In the genomic region with DNA sequence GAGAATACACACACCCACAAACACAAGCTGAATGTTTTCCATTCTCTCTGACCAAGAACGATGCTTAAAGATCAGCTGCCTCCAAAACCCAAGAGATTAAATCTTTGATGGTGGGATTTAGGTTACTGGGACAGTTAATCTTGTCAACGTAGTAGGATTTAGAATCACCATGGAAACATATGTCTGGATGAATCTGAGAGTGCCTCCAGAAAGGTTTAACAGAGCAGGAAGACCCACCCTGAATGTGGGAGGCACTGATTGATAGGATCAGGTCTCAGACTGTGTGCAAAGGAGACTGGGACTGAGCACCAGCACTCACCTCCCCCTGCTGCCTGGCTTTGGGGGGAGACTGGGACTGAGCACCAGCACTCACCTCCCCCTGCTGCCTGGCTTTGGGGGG, we compare ENCODE assay signal across 21 mouse cellular contexts. TPM values are rescaled to one million over a fixed set of nuclear protein-coding genes. Genes with fewer than 3 reads are reported as not detected.
A peak's percentile ranks its signal among the peaks of the same experiment; 100 is the strongest.
DNase-seq lines count a peak whose midpoint lies in the region; ATAC-seq and TF ChIP-seq lines count a peak whose summit lies in the region.
"Had no signal": no experiment of that assay in that cellular context is flagged by ENCODE, and none has a peak within 500 bp of the region (broad histone marks: within the 10 kb centered on the region; RNA-seq: fewer than 3 reads in every experiment).

No protein-coding gene starts in this region.

- no peak for TF ChIP-seq RAD21 in CH12.LX (IDR thresholded peaks at IDR 0.05; ENCODE audit: low read depth, low read length)

- H3K79me2 ChIP-seq in CH12.LX (replicated peaks; ENCODE audit: control insufficient read depth, extremely low read depth, insufficient read depth, poor library complexity, severe bottlenecking) = no peaks in the 10 kb centered on the region

- no peak for TF ChIP-seq CTCF in CH12.LX (conservative IDR thresholded peaks at IDR 0.05 in 1 of 2, IDR thresholded peaks at IDR 0.05 in 1 of 2; ENCODE audit: low read depth in 2 of 2, low read length in 2 of 2)
- TF ChIP-seq CTCF in cerebellum, adult 2 months (IDR thresholded peaks at IDR 0.05; ENCODE audit: borderline replicate concordance, insufficient read depth, low read depth, low read length) = no peak

- WGBS in forebrain, embryonic 10.5 days = 45% methylated on average over 2 of the region's 2 CpGs
- WGBS in forebrain, embryonic 15.5 days = 25% methylated on average over 2 of the region's 2 CpGs
- 23% methylated on average over 2 of the region's 2 CpGs for WGBS in forebrain, embryonic 14.5 days
- 6% methylated on average over 2 of the region's 2 CpGs for WGBS in midbrain, embryonic 14.5 days
- 48% methylated on average over 2 of the region's 2 CpGs for WGBS in cerebellum, adult 2 months

- in situ Hi-C loops in CH12.LX (cut with MboI; ENCODE audit: low pct_ligation_motif_present, low pct_unique_long_range_greater_than_20kb, low sequenced_read_pairs) = no loop called here

- H3K4me2 ChIP-seq in forebrain, embryonic 15.5 days (replicated peaks) = no peak overlapping the region
- H3K4me2 ChIP-seq in CH12.LX (ENCODE audit: insufficient read depth, low read depth, poor library complexity, severe bottlenecking) = no peak overlapping the region
- H3K4me2 ChIP-seq in forebrain, embryonic 14.5 days (ENCODE audit: low read length) = no peak overlapping the region
- no peak overlapping the region for H3K4me2 ChIP-seq in midbrain, embryonic 14.5 days (ENCODE audit: low read length)
- H3K4me2 ChIP-seq: heart, embryonic 13.5 days had no signal

- no peak overlapping the region for H3K9ac ChIP-seq in forebrain, embryonic 15.5 days (replicated peaks)
- no peak overlapping the region for H3K9ac ChIP-seq in CH12.LX (ENCODE audit: insufficient read depth, low read depth)
- H3K9ac ChIP-seq in forebrain, embryonic 14.5 days (ENCODE audit: low read length) = no peak overlapping the region
- H3K9ac ChIP-seq in midbrain, embryonic 14.5 days (replicated peaks; ENCODE audit: low read length) = no peak overlapping the region
- H3K9ac ChIP-seq: heart, embryonic 13.5 days had no signal

- no peaks in the 10 kb centered on the region for H3K36me3 ChIP-seq in forebrain, embryonic 10.5 days (replicated peaks)
- H3K36me3 ChIP-seq in forebrain, embryonic 15.5 days = no peaks in the 10 kb centered on the region
- no peaks in the 10 kb centered on the region for H3K36me3 ChIP-seq in CH12.LX (replicated peaks in 1 of 2; ENCODE audit: control insufficient read depth in 1 of 2, insufficient read depth in 1 of 2, low read length in 1 of 2)
- H3K36me3 ChIP-seq in forebrain, embryonic 14.5 days (ENCODE audit: control insufficient read depth, insufficient read depth, low read length) = no peaks in the 10 kb centered on the region
- no peaks in the 10 kb centered on the region for H3K36me3 ChIP-seq in midbrain, embryonic 14.5 days (ENCODE audit: control insufficient read depth, insufficient read depth, low read length)
- H3K36me3 ChIP-seq: heart, embryonic 13.5 days had no signal

- H3K27me3 ChIP-seq in forebrain, embryonic 10.5 days (ENCODE audit: poor library complexity, severe bottlenecking) = no peaks in the 10 kb centered on the region
- no peaks in the 10 kb centered on the region for H3K27me3 ChIP-seq in forebrain, embryonic 15.5 days
- no peaks in the 10 kb centered on the region for H3K27me3 ChIP-seq in CH12.LX (replicated peaks)
- H3K27me3 ChIP-seq in forebrain, embryonic 14.5 days (replicated peaks; ENCODE audit: control insufficient read depth, insufficient read depth, low read length) = no peaks in the 10 kb centered on the region
- H3K27me3 ChIP-seq in midbrain, embryonic 14.5 days (ENCODE audit: control insufficient read depth, insufficient read depth, low read length) = no peaks in the 10 kb centered on the region
- H3K27me3 ChIP-seq in cerebellum, adult 2 months (ENCODE audit: control insufficient read depth, insufficient read depth, low read length) = no peaks in the 10 kb centered on the region; the same call in 1 of the 2 replicates
- H3K27me3 ChIP-seq: heart, embryonic 13.5 days had no signal

- peaks cover 36% of the 10 kb centered on the region for H3K4me1 ChIP-seq in forebrain, embryonic 10.5 days
- H3K4me1 ChIP-seq in forebrain, embryonic 15.5 days = peaks cover 41% of the 10 kb centered on the region
- peaks cover 0 to 18% of the 10 kb centered on the region in 2 experiments; a peak in 2 of 4 replicates for H3K4me1 ChIP-seq in CH12.LX (ENCODE audit: control insufficient read depth in 1 of 2, insufficient read depth in 2 of 2)
- peaks cover 32% of the 10 kb centered on the region for H3K4me1 ChIP-seq in forebrain, embryonic 14.5 days (ENCODE audit: control insufficient read depth, insufficient read depth, low read length)
- H3K4me1 ChIP-seq in midbrain, embryonic 14.5 days (ENCODE audit: control insufficient read depth, insufficient read depth, low read length) = peaks cover 10% of the 10 kb centered on the region
- no peaks in the 10 kb centered on the region; the same call in 1 of the 2 replicates for H3K4me1 ChIP-seq in cerebellum, adult 2 months (ENCODE audit: control insufficient read depth, insufficient read depth, low read length)

- no peak for TF ChIP-seq POLR2A in CH12.LX (IDR thresholded peaks at IDR 0.05; ENCODE audit: low read depth, low read length)
- no peak for TF ChIP-seq POLR2A in cerebellum, adult 2 months (IDR thresholded peaks at IDR 0.05; ENCODE audit: borderline replicate concordance, insufficient read depth, low read length)

- no peak for DNase-seq in forebrain, embryonic 10.5 days (ENCODE audit: extremely low spot score, low spot score)
- no peak for DNase-seq in CH12.LX (ENCODE audit: extremely low read depth)
- no peak for DNase-seq in forebrain, embryonic 14.5 days (ENCODE audit: low spot score)
- DNase-seq in midbrain, embryonic 14.5 days = peak; percentile 42
- no peak for DNase-seq in right cerebral cortex, adult 18-20 months
- DNase-seq in cerebellum, adult 2 months = no peak
- DNase-seq: cerebellum, adult 11 months; cerebellum, postnatal 25 days; heart, adult 11 months; heart, postnatal 36 days; layer of hippocampus, postnatal 36 days; left cerebral cortex, postnatal 4 days; lung, adult 2 months; lung, postnatal 4 days; right cerebral cortex, postnatal 14 days had no signal

- no peak overlapping the region for H3K4me3 ChIP-seq in forebrain, embryonic 10.5 days
- H3K4me3 ChIP-seq in forebrain, embryonic 15.5 days = no peak overlapping the region
- H3K4me3 ChIP-seq in CH12.LX (replicated peaks in 1 of 3; ENCODE audit: low read depth in 2 of 3, low read length in 2 of 3, poor library complexity in 1 of 3) = no peak overlapping the region
- H3K4me3 ChIP-seq in forebrain, embryonic 14.5 days (ENCODE audit: low read depth, low read length) = no peak overlapping the region
- H3K4me3 ChIP-seq in midbrain, embryonic 14.5 days (replicated peaks; ENCODE audit: low read depth, low read length) = no peak overlapping the region
- H3K4me3 ChIP-seq in cerebellum, adult 2 months (replicated peaks; ENCODE audit: insufficient read depth, low read depth, low read length) = no peak overlapping the region
- H3K4me3 ChIP-seq: heart, embryonic 13.5 days had no signal

- peak; percentile 45; the same call in 1 of the 2 replicates for TF ChIP-seq EP300 in CH12.LX (IDR thresholded peaks at IDR 0.05; ENCODE audit: low read length)

- dilution Hi-C loops in CH12.LX (cut with MboI; ENCODE audit: extremely low pct_ligation_motif_present, extremely low pct_unique_long_range_greater_than_20kb, low sequenced_read_pairs) = no loop called here

- peak overlapping the region; percentile 11; the same call in 1 of the 2 replicates for H3K27ac ChIP-seq in forebrain, embryonic 10.5 days
- no peak overlapping the region for H3K27ac ChIP-seq in forebrain, embryonic 15.5 days (replicated peaks)
- H3K27ac ChIP-seq in CH12.LX (ENCODE audit: insufficient read depth, low read depth) = no peak overlapping the region
- H3K27ac ChIP-seq in forebrain, embryonic 14.5 days (ENCODE audit: low read depth, low read length) = peak overlapping the region; percentile 33; the same call in 1 of the 2 replicates
- no peak overlapping the region for H3K27ac ChIP-seq in midbrain, embryonic 14.5 days (replicated peaks; ENCODE audit: low read depth, low read length)
- no peak overlapping the region for H3K27ac ChIP-seq in cerebellum, adult 2 months (ENCODE audit: insufficient read depth, low read length)
- H3K27ac ChIP-seq: heart, embryonic 13.5 days; kidney, postnatal 0 days had no signal

- H3K9me3 ChIP-seq in forebrain, embryonic 10.5 days = no peaks in the 10 kb centered on the region
- H3K9me3 ChIP-seq in forebrain, embryonic 15.5 days = no peaks in the 10 kb centered on the region
- no peaks in the 10 kb centered on the region for H3K9me3 ChIP-seq in CH12.LX (replicated peaks; ENCODE audit: low read length)
- no peaks in the 10 kb centered on the region for H3K9me3 ChIP-seq in forebrain, embryonic 14.5 days (replicated peaks; ENCODE audit: control insufficient read depth, low read length)
- H3K9me3 ChIP-seq in midbrain, embryonic 14.5 days (ENCODE audit: control insufficient read depth, low read length) = no peaks in the 10 kb centered on the region
- H3K9me3 ChIP-seq: heart, embryonic 13.5 days had no signal

- no peak for ATAC-seq in forebrain, embryonic 15.5 days (replicated peaks)
- ATAC-seq in forebrain, embryonic 14.5 days = no peak
- no peak for ATAC-seq in midbrain, embryonic 14.5 days (ENCODE audit: low FRiP score, low TSS enrichment)
- ATAC-seq in cerebellum, adult (ENCODE audit: insufficient number of reproducible peaks, low FRiP score, low TSS enrichment) = no peak
- ATAC-seq: CD4-positive, CD25-positive, alpha-beta regulatory T cell, adult 4 months; intestine, embryonic 16.5 days had no signal

RNA-seq across cellular contexts. Expression of gene Bcl10, which starts 39.4 kb away (rescaled TPM):
- polyA plus RNA-seq in forebrain, embryonic 10.5 days (2016; fragmentation: Nextera tagmentation; extraction: Ambion mirVana) = 46.5 and 46.8 TPM in 2 replicates
- polyA plus RNA-seq in forebrain, embryonic 15.5 days (2015; fragmentation: Nextera tagmentation; extraction: Ambion mirVana) = 41.3 and 42.4 TPM in 2 replicates
- 68.8 and 73.6 TPM in 2 replicates for total RNA-seq in CH12.LX (2012; rRNA removed)
- 166 and 177 TPM in 2 replicates for total RNA-seq in CH12.LX (2014; rRNA removed)
- polyA plus RNA-seq in CH12.LX (2012; ENCODE audit: insufficient read length, low read depth) = 79.0 and 103 TPM in 2 replicates
- polyA plus RNA-seq in forebrain, embryonic 14.5 days (2014; fragmentation: Nextera tagmentation; extraction: Ambion mirVana) = 41.7 and 50.4 TPM in 2 replicates
- 34.3 and 42.3 TPM in 2 replicates for polyA plus RNA-seq in midbrain, embryonic 14.5 days (2014; fragmentation: Nextera tagmentation; extraction: Ambion mirVana)
- 14.1 and 15.0 TPM in 2 replicates for polyA plus RNA-seq in cerebellum, adult 2 months (2012; rRNA removed)

RNA-seq across cellular contexts. Expression of gene 2410004B18Rik, which starts 54.6 kb away (rescaled TPM):
- polyA plus RNA-seq in forebrain, embryonic 10.5 days (2016; fragmentation: Nextera tagmentation; extraction: Ambion mirVana) = 49.0 and 51.5 TPM in 2 replicates
- 71.1 and 80.1 TPM in 2 replicates for polyA plus RNA-seq in forebrain, embryonic 15.5 days (2015; fragmentation: Nextera tagmentation; extraction: Ambion mirVana)
- 51.9 and 77.1 TPM in 2 replicates for total RNA-seq in CH12.LX (2012; rRNA removed)
- 123 and 155 TPM in 2 replicates for total RNA-seq in CH12.LX (2014; rRNA removed)
- polyA plus RNA-seq in CH12.LX (2012; ENCODE audit: insufficient read length, low read depth) = 130 and 138 TPM in 2 replicates
- 76.4 and 83.3 TPM in 2 replicates for polyA plus RNA-seq in forebrain, embryonic 14.5 days (2014; fragmentation: Nextera tagmentation; extraction: Ambion mirVana)
- polyA plus RNA-seq in midbrain, embryonic 14.5 days (2014; fragmentation: Nextera tagmentation; extraction: Ambion mirVana) = 76.6 and 85.3 TPM in 2 replicates
- 44.3 and 47.9 TPM in 2 replicates for polyA plus RNA-seq in cerebellum, adult 2 months (2012; rRNA removed)

Comparison
In these comparisons a context has a peak if more than half of its experiments do, and no peak if none do; other contexts are left out.
1. H3K27ac ChIP-seq: peak in forebrain, embryonic 10.5 days (single experiment) and forebrain, embryonic 14.5 days (single experiment); none in forebrain, embryonic 15.5 days (single experiment), CH12.LX (single experiment), midbrain, embryonic 14.5 days (single experiment) and cerebellum, adult 2 months (single experiment).